Mouse (Mus musculus): ENCODE measurements at regions not wholly inside any gene's neighbourhood (a gene's known extent, or its start where the extent isn't known, plus 50 kb on each side); places are given as distances from the start of the nearest gene placed in this dataset.

GRCm38 (mm10) chr16:15194926-15195711 lies 122.1 kb upstream of the Gm21897 start:
- TF ChIP-seq POLR2A (IDR thresholded peaks at IDR 0.05; ENCODE audit: borderline replicate concordance, insufficient read depth, low read length): no peak
- TF ChIP-seq CTCF (IDR thresholded peaks at IDR 0.05; ENCODE audit: borderline replicate concordance, insufficient read depth, low read depth, low read length): no peak
